Mouse (Mus musculus): ENCODE data around the gene Pecam1. TPM values are rescaled to one million over a fixed set of nuclear protein-coding genes. Genes with fewer than 3 reads are reported as not detected.
"Not testable (repeated sequence)": the region's sequence is repeated elsewhere in the genome, so short reads cannot be mapped to it uniquely, and the experiment has no call there.

Gene Pecam1
- polyA plus RNA-seq, 1 experiment: 24.3 TPM

DNA sequence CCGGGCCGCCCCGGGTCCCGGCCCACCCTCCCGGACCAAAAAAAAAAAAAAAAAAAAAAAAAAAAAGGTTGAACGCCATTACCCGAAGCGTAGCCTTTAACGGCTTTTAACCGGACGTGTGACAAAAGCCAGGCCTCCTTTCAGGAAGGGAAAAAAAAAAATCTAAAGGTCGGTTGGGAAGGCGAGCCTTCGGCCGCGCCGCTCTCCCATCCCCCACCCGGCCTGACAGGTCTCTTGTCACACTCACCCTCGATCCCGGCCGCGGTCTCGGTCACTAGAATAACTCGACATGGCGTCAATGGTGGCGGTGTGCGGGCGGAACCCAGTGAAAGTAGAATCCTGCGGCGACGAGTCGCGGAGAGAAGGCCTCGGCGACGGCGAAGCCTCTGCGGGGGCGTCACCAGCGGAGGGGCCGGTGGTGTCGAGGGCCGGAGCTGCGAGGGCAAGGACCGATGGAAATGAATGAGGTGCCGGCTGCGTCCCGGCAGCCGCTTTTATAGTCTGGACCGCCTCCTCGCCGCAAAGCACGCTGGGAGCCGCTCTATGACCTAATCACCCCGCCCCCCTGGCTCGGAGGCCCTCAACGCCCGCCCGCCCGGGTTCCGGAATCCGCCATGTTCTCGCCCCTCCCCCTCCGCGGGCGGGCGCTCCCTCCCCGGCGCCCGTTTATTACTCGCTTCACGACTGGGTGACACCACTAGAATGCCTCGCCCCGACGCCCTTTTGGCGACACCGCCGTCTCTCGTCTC lies 37.8 kb upstream of the Pecam1 start:
- Histone ChIP-seq H3K27ac (ENCODE audit: insufficient read depth, low read length) (peak overlapping the region; percentile 79), H3K9ac (ENCODE audit: low read depth, poor library complexity, severe bottlenecking) (peak overlapping the region; percentile 99), H3K4me1 (ENCODE audit: control insufficient read depth, insufficient read depth, low read length) (no peaks in the 10 kb centered on the region), H3K4me3 (ENCODE audit: low read depth, low read length) (peak overlapping the region; percentile 100), H3K27me3 (ENCODE audit: control insufficient read depth, insufficient read depth, low read length, poor library complexity, severe bottlenecking) (no peaks in the 10 kb centered on the region), H3K9me3 (replicated peaks; ENCODE audit: control insufficient read depth, insufficient read depth, low read length, poor library complexity, severe bottlenecking) (no peaks in the 10 kb centered on the region), H3K36me3 (ENCODE audit: control insufficient read depth, insufficient read depth, low read length, poor library complexity, severe bottlenecking) (peaks cover 45% of the 10 kb centered on the region)
- no peak for TF ChIP-seq EP300 (IDR thresholded peaks at IDR 0.05; ENCODE audit: insufficient read depth, low read depth, low read length)
- peak; percentile 96 for TF ChIP-seq POLR2A (IDR thresholded peaks at IDR 0.05; ENCODE audit: insufficient read depth, low read length)

GRCm38 (mm10) chr11:106787131-106788025 lies 37.0 kb upstream of the Pecam1 start:
- no peak for TF ChIP-seq EP300 (IDR thresholded peaks at IDR 0.05; ENCODE audit: insufficient read depth, low read depth, low read length)
- TF ChIP-seq POLR2A (IDR thresholded peaks at IDR 0.05; ENCODE audit: insufficient read depth, low read length): no peak
- TF ChIP-seq CTCF (IDR thresholded peaks at IDR 0.05; ENCODE audit: low read depth, low read length): no peak
- peaks cover 51% of the 10 kb centered on the region for H3K36me3 ChIP-seq (ENCODE audit: control insufficient read depth, insufficient read depth, low read length, poor library complexity, severe bottlenecking)
- H3K9me3 ChIP-seq (replicated peaks; ENCODE audit: control insufficient read depth, insufficient read depth, low read length, poor library complexity, severe bottlenecking): no peaks in the 10 kb centered on the region

DNA sequence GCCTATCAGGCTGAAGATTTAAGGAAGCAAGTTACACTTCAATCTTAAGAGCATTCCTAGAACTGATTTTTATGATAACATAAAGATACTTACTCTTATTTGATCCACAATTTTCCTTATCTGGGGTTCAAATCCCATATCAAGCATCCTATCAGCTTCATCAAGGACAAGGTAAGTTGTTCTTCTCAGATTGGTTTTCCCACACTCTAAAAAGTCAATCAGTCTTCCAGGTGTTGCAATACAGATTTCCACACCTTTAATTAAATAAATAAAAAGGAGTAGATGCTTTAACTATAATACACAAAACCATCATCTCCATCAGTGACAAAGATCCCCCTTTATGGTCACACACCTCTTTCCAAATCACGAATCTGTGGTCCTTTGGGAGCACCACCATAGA lies 34.6 kb upstream of the Pecam1 start:
- TF ChIP-seq EP300 (IDR thresholded peaks at IDR 0.05; ENCODE audit: insufficient read depth, low read depth, low read length) (no peak), POLR2A (IDR thresholded peaks at IDR 0.05; ENCODE audit: insufficient read depth, low read length) (no peak), CTCF (IDR thresholded peaks at IDR 0.05; ENCODE audit: low read depth, low read length) (no peak)
- Histone ChIP-seq H3K27ac (ENCODE audit: insufficient read depth, low read length) (no peak overlapping the region), H3K4me1 (ENCODE audit: control insufficient read depth, insufficient read depth, low read length) (no peaks in the 10 kb centered on the region), H3K36me3 (ENCODE audit: control insufficient read depth, insufficient read depth, low read length, poor library complexity, severe bottlenecking) (peaks cover 64% of the 10 kb centered on the region), H3K27me3 (ENCODE audit: control insufficient read depth, insufficient read depth, low read length, poor library complexity, severe bottlenecking) (no peaks in the 10 kb centered on the region), H3K9me3 (replicated peaks; ENCODE audit: control insufficient read depth, insufficient read depth, low read length, poor library complexity, severe bottlenecking) (no peaks in the 10 kb centered on the region), H3K9ac (ENCODE audit: low read depth, poor library complexity, severe bottlenecking) (no peak overlapping the region), H3K4me3 (ENCODE audit: low read depth, low read length) (no peak overlapping the region)

More at GRCm38 (mm10) chr11:106787131-106788025, 37.0 kb upstream of the Pecam1 start:
- Histone ChIP-seq H3K27me3 (ENCODE audit: control insufficient read depth, insufficient read depth, low read length, poor library complexity, severe bottlenecking) (no peaks in the 10 kb centered on the region), H3K9ac (ENCODE audit: low read depth, poor library complexity, severe bottlenecking) (peak overlapping the region; percentile 99), H3K27ac (ENCODE audit: insufficient read depth, low read length) (peak overlapping the region; percentile 36), H3K4me1 (ENCODE audit: control insufficient read depth, insufficient read depth, low read length) (no peaks in the 10 kb centered on the region), H3K4me3 (ENCODE audit: low read depth, low read length) (peak overlapping the region; percentile 100)

- no peaks in the 10 kb centered on the region for H3K27me3 ChIP-seq (ENCODE audit: control insufficient read depth, insufficient read depth, low read length, poor library complexity, severe bottlenecking)
- H3K9me3 ChIP-seq (replicated peaks; ENCODE audit: control insufficient read depth, insufficient read depth, low read length, poor library complexity, severe bottlenecking): no peaks in the 10 kb centered on the region
- H3K4me3 ChIP-seq (ENCODE audit: low read depth, low read length): no peak overlapping the region
- H3K4me1 ChIP-seq (ENCODE audit: control insufficient read depth, insufficient read depth, low read length): no peaks in the 10 kb centered on the region
- no peak overlapping the region for H3K9ac ChIP-seq (ENCODE audit: low read depth, poor library complexity, severe bottlenecking)
- H3K27ac ChIP-seq (ENCODE audit: insufficient read depth, low read length): no peak overlapping the region
- TF ChIP-seq EP300 (IDR thresholded peaks at IDR 0.05; ENCODE audit: insufficient read depth, low read depth, low read length): no peak
- TF ChIP-seq POLR2A (IDR thresholded peaks at IDR 0.05; ENCODE audit: insufficient read depth, low read length): no peak
- H3K36me3 ChIP-seq (ENCODE audit: control insufficient read depth, insufficient read depth, low read length, poor library complexity, severe bottlenecking): peaks cover 66% of the 10 kb centered on the region
Observed at GRCm38 (mm10) chr11:106784476-106784875, 34.0 kb upstream of the Pecam1 start.

- Histone ChIP-seq H3K9me3 (replicated peaks; ENCODE audit: control insufficient read depth, insufficient read depth, low read length, poor library complexity, severe bottlenecking) (no peaks in the 10 kb centered on the region), H3K27ac (ENCODE audit: insufficient read depth, low read length) (peak overlapping the region; percentile 86), H3K9ac (ENCODE audit: low read depth, poor library complexity, severe bottlenecking) (no peak overlapping the region), H3K4me1 (ENCODE audit: control insufficient read depth, insufficient read depth, low read length) (no peaks in the 10 kb centered on the region), H3K27me3 (ENCODE audit: control insufficient read depth, insufficient read depth, low read length, poor library complexity, severe bottlenecking) (no peaks in the 10 kb centered on the region), H3K36me3 (ENCODE audit: control insufficient read depth, insufficient read depth, low read length, poor library complexity, severe bottlenecking) (peaks cover 66% of the 10 kb centered on the region), H3K4me3 (ENCODE audit: low read depth, low read length) (no peak overlapping the region)
- TF ChIP-seq EP300 (IDR thresholded peaks at IDR 0.05; ENCODE audit: insufficient read depth, low read depth, low read length): no peak
- TF ChIP-seq CTCF (IDR thresholded peaks at IDR 0.05; ENCODE audit: low read depth, low read length): no peak
- no peak for TF ChIP-seq POLR2A (IDR thresholded peaks at IDR 0.05; ENCODE audit: insufficient read depth, low read length)
Observed at GRCm38 (mm10) chr11:106782841-106783764, 32.7 kb upstream of the Pecam1 start.

- not testable (repeated sequence) for H3K9me3 ChIP-seq (replicated peaks; ENCODE audit: control insufficient read depth, insufficient read depth, low read length, poor library complexity, severe bottlenecking); H3K9ac ChIP-seq (ENCODE audit: low read depth, poor library complexity, severe bottlenecking); H3K27me3 ChIP-seq (ENCODE audit: control insufficient read depth, insufficient read depth, low read length, poor library complexity, severe bottlenecking); H3K4me1 ChIP-seq (ENCODE audit: control insufficient read depth, insufficient read depth, low read length); H3K4me3 ChIP-seq (ENCODE audit: low read depth, low read length); H3K27ac ChIP-seq (ENCODE audit: insufficient read depth, low read length)
- H3K36me3 ChIP-seq (ENCODE audit: control insufficient read depth, insufficient read depth, low read length, poor library complexity, severe bottlenecking): peaks cover 64% of the 10 kb centered on the region
Observed at GRCm38 (mm10) chr11:106782271-106782670, 31.8 kb upstream of the Pecam1 start.
